17 mouse cellular contexts compared by ENCODE assay signal in genomic region chr13:70641381-70641780, GRCm38 (mm10). TPM values are rescaled to one million over a fixed set of nuclear protein-coding genes. Genes with fewer than 3 reads are reported as not detected.
DNase-seq lines count a peak whose midpoint lies in the region; ATAC-seq lines count a peak whose summit lies in the region.
"Had no signal": no experiment of that assay in that cellular context is flagged by ENCODE, and none has a peak within 500 bp of the region (broad histone marks: within the 10 kb centered on the region; RNA-seq: fewer than 3 reads in every experiment).

No protein-coding gene starts in this region.

- peaks cover 12% of the 10 kb centered on the region for H3K4me1 ChIP-seq in neural tube, embryonic 15.5 days

- no peak overlapping the region for H3K4me3 ChIP-seq in neural tube, embryonic 15.5 days (replicated peaks)
- H3K4me3 ChIP-seq: forebrain, embryonic 10.5 days; intestine, embryonic 15.5 days; midbrain, embryonic 12.5 days had no signal

- no peak overlapping the region for H3K4me2 ChIP-seq in neural tube, embryonic 15.5 days
- H3K4me2 ChIP-seq: hindbrain, embryonic 14.5 days; intestine, embryonic 15.5 days; midbrain, embryonic 12.5 days had no signal

- H3K9me3 ChIP-seq in neural tube, embryonic 15.5 days (replicated peaks) = no peaks in the 10 kb centered on the region
- H3K9me3 ChIP-seq: forebrain, embryonic 10.5 days; intestine, embryonic 15.5 days; midbrain, embryonic 12.5 days had no signal

- WGBS in neural tube, embryonic 15.5 days = 90% methylated on average over 5 of the region's 5 CpGs

- no peak overlapping the region for H3K9ac ChIP-seq in neural tube, embryonic 15.5 days (replicated peaks)
- H3K9ac ChIP-seq: hindbrain, embryonic 14.5 days; intestine, embryonic 15.5 days; midbrain, embryonic 12.5 days had no signal

- H3K27ac ChIP-seq in neural tube, embryonic 15.5 days (replicated peaks) = no peak overlapping the region
- H3K27ac ChIP-seq: forebrain, embryonic 10.5 days; hindbrain, embryonic 14.5 days; intestine, embryonic 15.5 days; kidney, postnatal 0 days; midbrain, embryonic 12.5 days had no signal

- no peak for ATAC-seq in neural tube, embryonic 15.5 days (ENCODE audit: low FRiP score)
- ATAC-seq in neutrophil, adult 5-6 weeks (ENCODE audit: extremely low read depth, insufficient number of reproducible peaks, low FRiP score, poor library complexity, severe bottlenecking) = peak; percentile 47
- ATAC-seq: intestine, embryonic 15.5 days had no signal

- no peaks in the 10 kb centered on the region for H3K36me3 ChIP-seq in neural tube, embryonic 15.5 days
- H3K36me3 ChIP-seq: forebrain, embryonic 10.5 days; intestine, embryonic 15.5 days; midbrain, embryonic 12.5 days had no signal

- peak; percentile 11 for DNase-seq in neural tube, embryonic 10.5 days (ENCODE audit: extremely low spot score, low spot score)
- DNase-seq in fat pad, adult 2 months (ENCODE audit: extremely low read depth, low read depth, low spot score) = peak; percentile 88
- DNase-seq in lung, postnatal 14 days = peak; percentile 26
- no peak for DNase-seq in thymus, postnatal 36 days
- no peak for DNase-seq in adrenal gland, postnatal 14 days
- DNase-seq in right cerebral cortex, postnatal 25 days = no peak
- DNase-seq: adrenal gland, postnatal 10 days; cerebellum, adult 9-11 months; gastrocnemius, postnatal 10 days; right cerebral cortex, adult 18-20 months had no signal

- H3K27me3 ChIP-seq in neural tube, embryonic 15.5 days (replicated peaks) = peaks cover 7% of the 10 kb centered on the region; the same call in 1 of the 2 replicates
- H3K27me3 ChIP-seq: intestine, embryonic 15.5 days had no signal

RNA-seq across cellular contexts. Expression of gene Ice1, which starts 3.9 kb away (rescaled TPM):
- polyA plus RNA-seq in neural tube, embryonic 15.5 days (2015; fragmentation: Nextera tagmentation; extraction: Ambion mirVana) = 23.5 and 26.0 TPM in 2 replicates
- 71.3 and 77.3 TPM in 2 replicates for total RNA-seq in neutrophil, adult 5-6 weeks (2017)
- 26.1 and 30.6 TPM in 2 replicates for total RNA-seq in adrenal gland, postnatal 14 days (2021)

Comparison
In these comparisons a context has a peak if more than half of its experiments do, and no peak if none do; other contexts are left out.
1. DNase-seq: peak in neural tube, embryonic 10.5 days (single experiment), fat pad, adult 2 months (single experiment) and lung, postnatal 14 days (single experiment); none in thymus, postnatal 36 days (0 of 2), adrenal gland, postnatal 14 days (single experiment) and right cerebral cortex, postnatal 25 days (single experiment).